Mouse (Mus musculus) lung, adult 2 months (tissue): ENCODE data around the gene Ccr4.

Source experiments
- CTCF ChIP-seq: fragments of 200-500 bp; IDR thresholded peaks from 2 replicates; pipeline ENCODE4 v1.5.1; 2011; ENCODE audit warnings: mild to moderate bottlenecking, low read length, control low read depth; ENCODE audit not compliant: insufficient read depth
- POLR2A ChIP-seq: fragments of 200-500 bp; IDR thresholded peaks from 2 replicates; pipeline ENCODE4 v1.6.1; 2011; ENCODE audit warnings: low read depth, mild to moderate bottlenecking, control low read depth, low read length, borderline replicate concordance; ENCODE audit errors: extremely low read depth

DNA sequence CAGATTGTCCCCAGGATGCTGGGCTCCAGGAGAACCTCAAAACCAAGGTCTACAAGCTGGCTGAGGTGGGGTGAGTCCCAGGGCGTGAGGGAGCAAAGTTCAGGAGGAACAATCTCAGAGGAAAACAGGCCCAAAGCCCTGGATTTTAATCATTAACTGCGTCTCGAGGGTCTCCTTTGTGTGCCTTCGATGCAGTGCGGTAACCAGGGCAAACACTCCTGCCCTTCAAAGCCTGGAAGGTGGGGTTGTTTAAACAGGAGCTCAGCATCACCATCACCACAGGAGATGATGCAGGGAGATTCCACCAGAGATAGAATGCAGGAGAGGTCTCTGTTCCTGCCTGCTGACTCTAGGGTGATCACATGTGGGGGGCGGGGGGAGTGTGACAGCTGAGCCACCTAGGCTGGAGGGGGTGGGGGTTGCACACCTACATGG is 42.9 kb upstream of the Ccr4 start:
- TF ChIP-seq CTCF, result no peak
- no peak for TF ChIP-seq POLR2A
